Mouse (Mus musculus) right cerebral cortex, adult 2 months (tissue): ENCODE data around the gene Usp2.
"Not testable (repeated sequence)": the region's sequence is repeated elsewhere in the genome, so short reads cannot be mapped to it uniquely, and the experiment has no call there.

Experiments
- DNase-seq, 2 experiments: peaks; one replicate each; pipeline ENCODE4 v3.0.0; 2021 to 2022; ENCODE audit warnings: low spot score in 2 of 2

Usp2 gene

GRCm38 (mm10) chr9:44093612-44094503, 27.0 kb downstream of the Usp2 start:
- DNase-seq, result peak; percentile 86 to 90

- DNase-seq, result no peak
Observed at GRCm38 (mm10) chr9:44094737-44095136, 27.9 kb downstream of the Usp2 start.

- no peak for DNase-seq
Observed at GRCm38 (mm10) chr9:44095781-44096180, 29.0 kb downstream of the Usp2 start.

- DNase-seq, result peak; percentile 59 to 67
Observed at GRCm38 (mm10) chr9:44096536-44096935, 29.7 kb downstream of the Usp2 start.

- no peak for DNase-seq
Observed at GRCm38 (mm10) chr9:44101490-44101889, 34.7 kb downstream of the Usp2 start, which contains the start of gene Mfrp. TSS of gene Mfrp (plus strand) at chr9:44101729.

GRCm38 (mm10) chr9:44104881-44105280, 38.1 kb downstream of the Usp2 start:
- DNase-seq, result no peak

GRCm38 (mm10) chr9:44105781-44106180, 39.0 kb downstream of the Usp2 start:
- DNase-seq, result no peak

GRCm38 (mm10) chr9:44106182-44106581, 39.4 kb downstream of the Usp2 start:
- DNase-seq, result no peak

- no peak for DNase-seq
Observed at GRCm38 (mm10) chr9:44106596-44106995, 39.8 kb downstream of the Usp2 start.

GRCm38 (mm10) chr9:44107110-44107509, 40.3 kb downstream of the Usp2 start, which contains the start of gene C1qtnf5:
TSS of gene C1qtnf5 (plus strand) at chr9:44107245.
- DNase-seq, result peak; percentile 61 to 70

GRCm38 (mm10) chr9:44107557-44108179, 40.8 kb downstream of the Usp2 start:
- no peak for DNase-seq

GRCm38 (mm10) chr9:44108269-44109055, 41.6 kb downstream of the Usp2 start:
- no peak for DNase-seq

GRCm38 (mm10) chr9:44109360-44110095, 42.7 kb downstream of the Usp2 start:
- DNase-seq, result peak; percentile 84 to 89

GRCm38 (mm10) chr9:44111909-44112308, 45.1 kb downstream of the Usp2 start:
- not testable (repeated sequence) for DNase-seq

GRCm38 (mm10) chr9:44113105-44113789, 46.4 kb downstream of the Usp2 start, which contains the start of the genes Gm49380 and Rnf26:
TSS of gene Gm49380 (minus strand) at chr9:44113500.
TSS of gene Rnf26 (minus strand) at chr9:44113517.
- peak; percentile 96 to 97 for DNase-seq

- no peak for DNase-seq
Observed at GRCm38 (mm10) chr9:44114453-44114852, 47.6 kb downstream of the Usp2 start.

- no peak for DNase-seq
Observed at GRCm38 (mm10) chr9:44115599-44115998, 48.8 kb downstream of the Usp2 start.

GRCm38 (mm10) chr9:44116182-44116581, 49.4 kb downstream of the Usp2 start:
- DNase-seq, result no peak

- DNase-seq, result no peak
Observed at GRCm38 (mm10) chr9:44119011-44119410, 52.2 kb downstream of the Usp2 start.

GRCm38 (mm10) chr9:44119948-44120465, 53.2 kb downstream of the Usp2 start:
- DNase-seq, result no peak
